Mouse (Mus musculus) liver, postnatal 0 days (tissue): Measurements from ENCODE around the gene Ugt1a6a. TPM values are rescaled to one million over a fixed set of nuclear protein-coding genes. Genes with fewer than 3 reads are reported as not detected.

Experiments used
- ATAC-seq: fragments of 200-750 bp; cut with Nextera tagmentation; 2 replicates; pipeline ENCODE4 v1.8.0; 2017; ENCODE audit warnings: mild to moderate bottlenecking, moderate library complexity
- DNase-seq: peaks from one replicate; pipeline ENCODE4 v3.0.0-alpha.2; 2016
- H3K27ac ChIP-seq: fragments of 300-500 bp; sonication (generic); 2 replicates; pipeline ENCODE4 v1.5.1; 2014; ENCODE audit warnings: antibody characterized with exemption, moderate library complexity, mild to moderate bottlenecking, low read depth
- H3K27me3 ChIP-seq: fragments of 300-500 bp; sonication (generic); 2 replicates; pipeline ENCODE4 v1.6.1; 2014; ENCODE audit warnings: low read length, control low read depth, mixed read lengths; ENCODE audit not compliant: insufficient read depth
- H3K36me3 ChIP-seq: fragments of 300-500 bp; sonication (generic); replicated peaks from 2 replicates; pipeline ENCODE4 v1.6.1; 2014; ENCODE audit warnings: mild to moderate bottlenecking, control low read depth, low read length, moderate library complexity, mixed read lengths; ENCODE audit not compliant: insufficient read depth
- H3K4me1 ChIP-seq: fragments of 300-500 bp; sonication (generic); 2 replicates; pipeline ENCODE4 v1.6.1; 2014; ENCODE audit warnings: antibody characterized with exemption, mild to moderate bottlenecking, control low read depth; ENCODE audit not compliant: insufficient read depth
- H3K4me2 ChIP-seq: fragments of 300-500 bp; sonication (generic); 2 replicates; pipeline ENCODE4 v1.6.1; 2014; ENCODE audit warnings: low read depth, mild to moderate bottlenecking, low read length, moderate library complexity, mixed read lengths
- H3K4me3 ChIP-seq: fragments of 300-500 bp; sonication (generic); 2 replicates; pipeline ENCODE4 v1.5.1; 2014; ENCODE audit warnings: low read depth, low read length
- H3K9ac ChIP-seq: fragments of 300-500 bp; sonication (generic); replicated peaks from 2 replicates; pipeline ENCODE4 v1.6.1; 2014; ENCODE audit warnings: mild to moderate bottlenecking, moderate library complexity
- H3K9me3 ChIP-seq: fragments of 300-500 bp; sonication (generic); 2 replicates; pipeline ENCODE4 v1.6.1; 2016; ENCODE audit warnings: mild to moderate bottlenecking, control low read depth, low read length, mixed read lengths
- CTCF ChIP-seq: sonication (generic); IDR thresholded peaks from 2 replicates; pipeline ENCODE4 v1.5.1; 2016; ENCODE audit warnings: antibody characterized with exemption, low read depth
- EP300 ChIP-seq: IDR thresholded peaks from 2 replicates; pipeline ENCODE4 v1.6.1; 2016; ENCODE audit warnings: antibody characterized with exemption, low read depth, mild to moderate bottlenecking
- WGBS: fragments of 180-500 bp; shearing (Covaris S2); extraction: QIAGEN DNeasy Blood & Tissue Kit; methylation state at CpG from one replicate; pipeline ENCODE4 v1.1.7; 2014; ENCODE audit not compliant: insufficient replicate concordance; 5-methylcytosine and 5-hydroxymethylcytosine counted together
- polyA plus RNA-seq: library from polyadenylated mRNA; unstranded; fragments of >200 nt; fragmentation: Nextera tagmentation; extraction: Ambion mirVana; gene quantifications from 2 replicates; pipeline ENCODE4 v1.2.1, GENCODE M21; 2015

Ugt1a6a gene
- polyA plus RNA-seq, 1 experiment from 2014 or later, result 27.7 TPM

GRCm38 (mm10) chr1:88211812-88212211 is 77.2 kb downstream of the Ugt1a6a start, which contains the start of gene Ugt1a1:
Gene Ugt1a1 (plus strand): TSS chr1:88211959.
- Histone ChIP-seq H3K4me2 (peak within 1 kb of the TSS; percentile 11), H3K9ac (0 out of 2 replicates have a peak within 1 kb of the TSS, but pooled peaks have one; percentile 1), H3K27ac (peak within 1 kb of the TSS; percentile 31; the same call in 1 of the 2 replicates), H3K9me3 (peaks cover 39% of the 10 kb centered on the region), H3K36me3 (no peaks in the 10 kb centered on the region), H3K4me3 (peak within 1 kb of the TSS; percentile 1), H3K27me3 (no peaks in the 10 kb centered on the region), H3K4me1 (peaks cover 9% of the 10 kb centered on the region)
- 61% methylated on average over 8 of the region's 8 CpGs for WGBS
- DNase-seq (peak; percentile 61), ATAC-seq (peak; percentile 47)
- TF ChIP-seq EP300 (no peak), CTCF (no peak)

- H3K36me3 ChIP-seq, result no peaks in the 10 kb centered on the region
- ATAC-seq, result no peak; the same call in 1 of the 2 replicates
- H3K4me3 ChIP-seq, result peak overlapping the region; percentile 1
- 56% methylated on average over 8 of the region's 8 CpGs for WGBS
- no peak for TF ChIP-seq CTCF
- TF ChIP-seq EP300, result no peak
- H3K27ac ChIP-seq, result peak overlapping the region; percentile 31; the same call in 1 of the 2 replicates
- no peak for DNase-seq
- peak overlapping the region; percentile 11 for H3K4me2 ChIP-seq
- 0 out of 2 replicates have a peak overlapping the region, but pooled peaks have one; percentile 1 for H3K9ac ChIP-seq
- H3K27me3 ChIP-seq, result no peaks in the 10 kb centered on the region
- peaks cover 44% of the 10 kb centered on the region for H3K9me3 ChIP-seq
- H3K4me1 ChIP-seq, result peaks cover 3% of the 10 kb centered on the region
Observed at GRCm38 (mm10) chr1:88212341-88213045, 77.9 kb downstream of the Ugt1a6a start.

DNA sequence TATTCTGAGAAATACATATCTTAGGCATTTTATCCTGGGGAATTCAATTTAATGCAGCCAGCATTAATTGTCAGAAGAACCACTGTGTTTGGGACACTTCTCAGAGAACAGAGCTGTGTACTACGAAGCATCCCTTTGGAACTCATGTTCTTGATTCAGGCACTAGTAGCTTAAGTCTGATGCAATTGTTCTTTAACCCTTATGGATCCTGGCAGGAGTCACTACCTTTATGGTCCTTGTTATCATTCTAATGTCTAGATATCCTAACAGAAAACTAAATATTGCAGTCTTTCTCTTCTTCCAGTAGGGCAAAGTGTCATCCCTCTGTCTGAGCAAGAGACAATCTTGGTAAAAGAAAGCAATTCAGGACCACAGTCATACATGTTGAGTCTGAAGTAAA is 78.5 kb downstream of the Ugt1a6a start:
- peaks cover 46% of the 10 kb centered on the region for H3K9me3 ChIP-seq
- no peak for DNase-seq

GRCm38 (mm10) chr1:88213766-88214461 is 79.3 kb downstream of the Ugt1a6a start:
- Histone ChIP-seq H3K9ac (0 out of 2 replicates have a peak overlapping the region, but pooled peaks have one; percentile 1), H3K9me3 (peaks cover 46% of the 10 kb centered on the region), H3K4me2 (peak overlapping the region; percentile 2), H3K27ac (peak overlapping the region; percentile 4), H3K4me1 (no peaks in the 10 kb centered on the region), H3K4me3 (0 out of 2 replicates have a peak overlapping the region, but pooled peaks have one; percentile 0), H3K36me3 (no peaks in the 10 kb centered on the region), H3K27me3 (no peaks in the 10 kb centered on the region)
- no peak for TF ChIP-seq EP300
- TF ChIP-seq CTCF, result no peak
- DNase-seq, result peak; percentile 56
- WGBS, result 68% methylated on average over 2 of the region's 2 CpGs
- ATAC-seq, result peak; percentile 74

More for the DNA sequence above, 78.5 kb downstream of the Ugt1a6a start:
- Histone ChIP-seq H3K9ac (no peak overlapping the region), H3K27me3 (no peaks in the 10 kb centered on the region), H3K4me2 (peak overlapping the region; percentile 1; the same call in 1 of the 2 replicates), H3K4me3 (peak overlapping the region; percentile 1; the same call in 1 of the 2 replicates), H3K4me1 (no peaks in the 10 kb centered on the region), H3K27ac (peak overlapping the region; percentile 31; the same call in 1 of the 2 replicates), H3K36me3 (no peaks in the 10 kb centered on the region)
- peak; percentile 17 for ATAC-seq
- 64% methylated on average over 1 of the region's 1 CpGs for WGBS
- TF ChIP-seq EP300 (no peak), CTCF (no peak)

DNA sequence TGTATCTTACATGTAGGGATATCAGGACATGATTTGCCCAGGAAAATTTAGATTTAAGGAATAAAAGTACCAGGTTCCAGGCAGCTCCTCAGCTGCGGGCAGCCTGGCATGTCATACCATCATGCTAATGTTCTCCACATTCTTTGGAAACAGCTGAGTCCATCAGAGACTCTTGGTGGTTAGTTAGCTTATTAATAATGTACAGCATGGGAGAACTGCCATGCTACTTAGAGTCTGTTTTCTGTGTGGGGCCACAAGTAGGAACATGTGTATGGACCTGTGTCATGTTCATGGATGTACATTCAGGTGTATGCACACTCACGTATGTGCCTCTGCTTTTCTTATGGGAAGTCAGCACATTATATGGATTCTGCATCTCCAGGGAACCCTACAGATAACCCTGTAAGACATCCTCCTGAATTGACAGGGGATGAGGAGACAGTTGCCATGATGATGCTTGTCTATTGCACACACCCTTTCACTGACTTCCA is 79.9 kb downstream of the Ugt1a6a start:
- Histone ChIP-seq H3K9me3 (peaks cover 46% of the 10 kb centered on the region), H3K4me2 (peak overlapping the region; percentile 2), H3K27me3 (no peaks in the 10 kb centered on the region), H3K4me3 (0 out of 2 replicates have a peak overlapping the region, but pooled peaks have one; percentile 0), H3K27ac (peak overlapping the region; percentile 4; the same call in 1 of the 2 replicates), H3K9ac (0 out of 2 replicates have a peak overlapping the region, but pooled peaks have one; percentile 1), H3K4me1 (no peaks in the 10 kb centered on the region), H3K36me3 (no peaks in the 10 kb centered on the region)
- TF ChIP-seq CTCF, result no peak
- TF ChIP-seq EP300, result no peak
- DNase-seq (no peak), ATAC-seq (no peak)
- 72% methylated on average over 2 of the region's 2 CpGs for WGBS
